Mouse (Mus musculus) intestine, embryonic 14.5 days (tissue): ENCODE measurements at regions not wholly inside any gene's neighbourhood (a gene's known extent, or its start where the extent isn't known, plus 50 kb on each side); places are given as distances from the start of the nearest gene placed in this dataset.
"Not testable (repeated sequence)": the region's sequence is repeated elsewhere in the genome, so short reads cannot be mapped to it uniquely, and the experiment has no call there.

Source experiments
- ATAC-seq: fragments of 200-750 bp; cut with Nextera tagmentation; replicated peaks from 2 replicates; pipeline ENCODE4 v1.8.0; 2017; ENCODE audit warnings: low read depth, moderate number of reproducible peaks, moderate TSS enrichment, moderate library complexity; ENCODE audit not compliant: low FRiP score, low TSS enrichment
- DNase-seq: peaks from one replicate; pipeline ENCODE4 v3.0.0-alpha.2; 2018; ENCODE audit warnings: low spot score
- H3K27ac ChIP-seq: fragments of 300-500 bp; sonication (generic); 2 replicates; pipeline ENCODE4 v1.5.1; 2014; ENCODE audit warnings: low read depth, mild to moderate bottlenecking, control low read depth
- H3K27me3 ChIP-seq: fragments of 300-500 bp; sonication (generic); replicated peaks from 2 replicates; pipeline ENCODE4 v1.6.1; 2014; ENCODE audit warnings: low read length, control low read depth; ENCODE audit not compliant: control insufficient read depth, insufficient read depth
- H3K36me3 ChIP-seq: fragments of 300-500 bp; sonication (generic); 2 replicates; pipeline ENCODE4 v1.6.1; 2014; ENCODE audit warnings: low read length, control low read depth; ENCODE audit not compliant: control insufficient read depth, insufficient read depth
- H3K4me1 ChIP-seq: fragments of 300-500 bp; sonication (generic); replicated peaks from 2 replicates; pipeline ENCODE4 v1.6.1; 2014; ENCODE audit warnings: low read length, control low read depth, mixed read lengths; ENCODE audit not compliant: control insufficient read depth, insufficient read depth
- H3K4me2 ChIP-seq: fragments of 300-500 bp; sonication (generic); 2 replicates; pipeline ENCODE4 v1.6.1; 2014; ENCODE audit warnings: low read length
- H3K4me3 ChIP-seq: fragments of 300-500 bp; sonication (generic); 2 replicates; pipeline ENCODE4 v1.5.1; 2014; ENCODE audit warnings: low read depth, low read length, control low read depth, mixed read lengths
- H3K9ac ChIP-seq: fragments of 300-500 bp; sonication (generic); 2 replicates; pipeline ENCODE4 v1.6.1; 2014; ENCODE audit warnings: mild to moderate bottlenecking, low read length
- H3K9me3 ChIP-seq: fragments of 300-500 bp; sonication (generic); 2 replicates; pipeline ENCODE4 v1.6.1; 2016; ENCODE audit warnings: low read length, control low read depth; ENCODE audit not compliant: control insufficient read depth
- WGBS: fragments of 180-500 bp; shearing (Covaris S2); extraction: QIAGEN DNeasy Blood & Tissue Kit; methylation state at CpG from one replicate; pipeline ENCODE4 v1.1.7; 2014; 5-methylcytosine and 5-hydroxymethylcytosine counted together

DNA sequence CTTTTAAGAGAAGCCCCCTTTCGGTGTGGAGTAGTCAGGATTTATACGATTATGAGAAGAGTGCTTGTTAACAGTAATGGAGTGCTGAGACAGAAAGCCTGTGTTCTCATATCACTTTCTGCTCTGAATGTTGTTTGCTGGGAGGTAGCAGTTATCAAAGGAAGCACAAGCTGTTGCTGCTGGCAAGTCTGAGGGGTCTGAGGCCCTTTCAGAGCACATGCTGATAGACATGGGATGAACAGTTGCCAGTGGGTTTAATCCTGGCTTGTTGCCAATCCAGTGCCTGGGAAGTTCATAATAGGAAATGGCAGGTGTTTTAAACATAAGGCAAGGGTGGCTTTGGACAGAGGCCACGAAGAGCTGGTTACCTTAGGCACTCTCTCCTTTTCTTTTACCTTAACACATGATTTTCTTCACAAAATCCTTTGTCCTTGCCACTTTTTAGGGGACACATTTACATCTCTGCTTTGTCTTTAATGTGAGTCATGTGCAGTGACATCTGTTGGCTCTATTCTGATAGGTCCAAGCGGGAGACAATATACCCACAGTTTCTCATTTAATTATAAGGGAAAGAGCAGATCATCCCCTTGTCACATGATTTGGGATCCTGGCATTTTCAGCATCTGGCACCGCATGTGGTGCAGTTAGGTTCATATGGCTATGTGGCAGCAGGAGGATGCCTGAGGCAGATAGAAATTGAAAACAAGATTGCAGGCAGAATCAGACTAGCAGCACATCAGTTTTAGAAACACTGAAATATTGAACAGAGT lies 245.7 kb downstream of the Arl6ip6 start:
- Histone ChIP-seq H3K9me3 (no peaks in the 10 kb centered on the region), H3K4me1 (no peaks in the 10 kb centered on the region), H3K27ac (no peak overlapping the region), H3K9ac (no peak overlapping the region), H3K4me3 (no peak overlapping the region), H3K27me3 (no peaks in the 10 kb centered on the region), H3K36me3 (no peaks in the 10 kb centered on the region), H3K4me2 (no peak overlapping the region)
- WGBS: 82% methylated on average over 5 of the region's 5 CpGs
- ATAC-seq (no peak), DNase-seq (no peak)

GRCm38 (mm10) chr2:53440301-53440700 lies 248.8 kb downstream of the Arl6ip6 start:
- ATAC-seq, H3K27ac ChIP-seq, H3K4me3 ChIP-seq, H3K4me1 ChIP-seq, H3K27me3 ChIP-seq, H3K9ac ChIP-seq, H3K36me3 ChIP-seq, H3K9me3 ChIP-seq, H3K4me2 ChIP-seq: not testable (repeated sequence)
- WGBS: 57% methylated on average over 3 of the region's 3 CpGs
- DNase-seq: peak; percentile 67

DNA sequence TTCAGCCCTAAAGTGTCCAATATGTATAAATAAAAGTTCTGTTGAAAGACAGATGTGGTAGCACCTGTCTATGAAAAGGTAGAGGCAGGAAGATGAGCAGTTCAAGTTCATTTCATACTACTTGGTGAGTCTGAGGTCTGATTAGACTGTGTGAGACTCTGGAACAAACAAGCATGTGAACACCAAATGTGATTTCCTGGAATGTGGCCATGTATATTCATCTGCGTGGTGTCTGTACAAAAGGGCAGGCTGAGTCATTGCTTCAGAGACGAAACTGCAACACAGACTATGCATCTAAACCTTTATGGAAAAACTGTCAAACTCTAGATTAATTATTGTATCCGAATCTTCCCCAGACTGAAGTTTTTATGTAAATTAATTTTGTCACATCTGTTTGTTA lies 268.7 kb downstream of the Arl6ip6 start:
- H3K4me2 ChIP-seq: no peak overlapping the region
- ATAC-seq (no peak), DNase-seq (no peak)
- H3K9me3 ChIP-seq: no peaks in the 10 kb centered on the region
- no peaks in the 10 kb centered on the region for H3K27me3 ChIP-seq
- no peak overlapping the region for H3K4me3 ChIP-seq
- no peaks in the 10 kb centered on the region for H3K4me1 ChIP-seq
- 72% methylated on average over 3 of the region's 3 CpGs for WGBS
- H3K9ac ChIP-seq: no peak overlapping the region
- no peaks in the 10 kb centered on the region for H3K36me3 ChIP-seq
- no peak overlapping the region for H3K27ac ChIP-seq

- 82% methylated on average over 4 of the region's 4 CpGs for WGBS
- DNase-seq: no peak
- Histone ChIP-seq H3K4me1 (no peaks in the 10 kb centered on the region), H3K27me3 (no peaks in the 10 kb centered on the region), H3K9ac (no peak overlapping the region), H3K4me3 (no peak overlapping the region), H3K9me3 (no peaks in the 10 kb centered on the region), H3K4me2 (no peak overlapping the region), H3K27ac (no peak overlapping the region), H3K36me3 (no peaks in the 10 kb centered on the region)
- ATAC-seq: no peak
Observed at GRCm38 (mm10) chr2:53474455-53474854, 282.9 kb downstream of the Arl6ip6 start.

- not testable (repeated sequence) for H3K27me3 ChIP-seq, H3K4me3 ChIP-seq, DNase-seq, H3K4me2 ChIP-seq, H3K36me3 ChIP-seq, ATAC-seq, H3K9ac ChIP-seq, H3K9me3 ChIP-seq, H3K27ac ChIP-seq, H3K4me1 ChIP-seq
- 75% methylated on average over 4 of the region's 4 CpGs for WGBS
Observed at GRCm38 (mm10) chr2:53479051-53479450, 287.5 kb downstream of the Arl6ip6 start.

GRCm38 (mm10) chr2:53488301-53488700 lies 296.8 kb downstream of the Arl6ip6 start:
- Histone ChIP-seq H3K4me2 (no peak overlapping the region), H3K36me3 (no peaks in the 10 kb centered on the region), H3K9me3 (no peaks in the 10 kb centered on the region), H3K4me3 (no peak overlapping the region), H3K27ac (no peak overlapping the region), H3K4me1 (no peaks in the 10 kb centered on the region), H3K9ac (no peak overlapping the region), H3K27me3 (no peaks in the 10 kb centered on the region)
- DNase-seq: no peak
- 91% methylated on average over 1 of the region's 1 CpGs for WGBS
- no peak for ATAC-seq

GRCm38 (mm10) chr2:53490805-53491585 lies 299.5 kb downstream of the Arl6ip6 start:
- Histone ChIP-seq H3K36me3 (no peaks in the 10 kb centered on the region), H3K4me3 (no peak overlapping the region), H3K27me3 (no peaks in the 10 kb centered on the region), H3K27ac (no peak overlapping the region), H3K4me2 (no peak overlapping the region), H3K9me3 (no peaks in the 10 kb centered on the region), H3K4me1 (no peaks in the 10 kb centered on the region), H3K9ac (no peak overlapping the region)
- DNase-seq (no peak), ATAC-seq (no peak)
- 71% methylated on average over 4 of the region's 4 CpGs for WGBS

GRCm38 (mm10) chr2:53492788-53493187 lies 301.3 kb downstream of the Arl6ip6 start:
- Histone ChIP-seq H3K27ac (no peak overlapping the region), H3K4me3 (no peak overlapping the region), H3K27me3 (no peaks in the 10 kb centered on the region), H3K9me3 (no peaks in the 10 kb centered on the region), H3K4me1 (no peaks in the 10 kb centered on the region), H3K9ac (no peak overlapping the region), H3K36me3 (no peaks in the 10 kb centered on the region), H3K4me2 (no peak overlapping the region)
- WGBS: 80% methylated on average over 2 of the region's 2 CpGs
- DNase-seq: no peak
- no peak for ATAC-seq
